Mouse (Mus musculus): ENCODE results near the gene 4930415O20Rik. TPM values are rescaled to one million over a fixed set of nuclear protein-coding genes. Genes with fewer than 3 reads are reported as not detected.
A peak's percentile ranks its signal among the peaks of the same experiment; 100 is the strongest.

4930415O20Rik gene
- total RNA-seq, 2 experiments from 2014 or later = not detected

DNA sequence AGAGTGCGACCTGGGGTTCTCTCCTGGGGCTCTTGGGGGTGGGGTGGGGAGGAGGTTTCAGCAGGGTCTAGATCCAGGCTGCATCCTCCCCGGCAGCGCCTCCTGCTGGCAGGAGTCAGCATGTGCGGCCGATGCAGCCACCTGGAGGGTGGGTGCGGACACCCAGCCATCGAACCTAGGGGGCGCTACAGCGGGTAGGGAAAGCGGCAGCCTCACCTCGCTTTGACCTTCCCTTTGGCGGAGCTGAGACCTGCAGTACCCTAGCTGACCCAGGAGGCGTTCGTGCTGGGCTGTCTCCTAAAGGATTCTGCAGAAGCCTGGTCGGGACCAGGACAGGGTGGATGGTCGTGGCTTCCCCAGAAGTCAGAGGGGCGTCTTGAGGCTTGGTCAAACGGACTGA is 60.7 kb downstream of the 4930415O20Rik start:
- DNase-seq = peak; percentile 93

GRCm38 (mm10) chr15:98632107-98632744 is 61.4 kb downstream of the 4930415O20Rik start:
- DNase-seq = peak; percentile 73

DNA sequence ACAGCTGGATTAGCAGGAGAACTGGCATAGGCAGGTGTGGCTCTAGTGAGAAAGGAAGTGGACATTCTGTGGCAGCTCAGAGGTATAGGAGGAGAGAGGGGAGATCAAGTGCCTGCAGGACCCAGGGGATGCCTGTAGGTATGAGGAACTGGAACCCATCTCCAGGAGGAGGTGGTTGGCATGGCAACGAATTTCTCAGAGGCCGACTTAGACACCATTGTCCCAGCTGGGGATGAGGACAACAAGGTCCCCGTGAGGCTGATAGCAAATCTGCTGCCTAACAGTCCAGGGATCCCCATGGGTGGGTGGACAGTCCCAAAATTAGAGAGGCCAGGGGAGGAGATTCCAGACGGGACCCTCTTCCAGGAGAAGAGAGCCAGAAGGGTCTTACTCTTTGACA is 62.1 kb downstream of the 4930415O20Rik start:
- DNase-seq = no peak

- DNase-seq = no peak
These were observed 63.1 kb downstream of the 4930415O20Rik start for GRCm38 (mm10) chr15:98633822-98634470.

GRCm38 (mm10) chr15:98634541-98635081 is 63.8 kb downstream of the 4930415O20Rik start:
- peak; percentile 83 for DNase-seq

GRCm38 (mm10) chr15:98635291-98635841 is 64.6 kb downstream of the 4930415O20Rik start:
- no peak for DNase-seq

GRCm38 (mm10) chr15:98636517-98636916 is 65.7 kb downstream of the 4930415O20Rik start:
- no peak for DNase-seq

GRCm38 (mm10) chr15:98637155-98637554 is 66.4 kb downstream of the 4930415O20Rik start:
- DNase-seq = no peak

Other genes with a start within 250 kb of the 4930415O20Rik start
- not detected for gene Olfr284, start 230.0 kb upstream of the 4930415O20Rik start, total RNA-seq (2021)
- gene Olfr283, start 190.1 kb upstream of the 4930415O20Rik start, total RNA-seq (2021) = not detected
- not detected for gene Olfr282, start 139.8 kb upstream of the 4930415O20Rik start, total RNA-seq (2021)
- not detected for gene Olfr281, start 118.4 kb upstream of the 4930415O20Rik start, total RNA-seq (2021)
- not detected for gene OR5BS1P, start 101.1 kb upstream of the 4930415O20Rik start, total RNA-seq (2021)
- gene Lalba, start 88.3 kb upstream of the 4930415O20Rik start, total RNA-seq (2021) = not detected
- not detected for gene Olfr279, start 78.6 kb upstream of the 4930415O20Rik start, total RNA-seq (2021)
- 10 to 100 TPM; 88.8 to 93.8 TPM for gene Kansl2, start 36.7 kb upstream of the 4930415O20Rik start, total RNA-seq (2021)
- gene Ccnt1, start 81 bp upstream of the 4930415O20Rik start, total RNA-seq (2021) = 10 to 100 TPM; 33.8 to 34.1 TPM
- 100 to 1,000 TPM; 141 to 152 TPM for gene Adcy6, start 39.1 kb downstream of the 4930415O20Rik start, total RNA-seq (2021)
- gene Cacnb3, start 59.8 kb downstream of the 4930415O20Rik start, total RNA-seq (2021) = 10 to 100 TPM; 15.5 to 15.8 TPM
- 10 to 100 TPM; 57.6 to 59.6 TPM for gene Ddx23, start 91.9 kb downstream of the 4930415O20Rik start, total RNA-seq (2021)
- gene Rnd1, start 106.5 kb downstream of the 4930415O20Rik start, total RNA-seq (2021) = 1 to 10 TPM; 1.5 TPM
- gene Ccdc65, start 137.2 kb downstream of the 4930415O20Rik start, total RNA-seq (2021) = under 1 TPM; 0.38 to 0.55 TPM
- 10 to 100 TPM; 11.0 to 12.8 TPM for gene Fkbp11, start 157.2 kb downstream of the 4930415O20Rik start, total RNA-seq (2021)
- 10 to 100 TPM; 40.9 to 43.7 TPM for gene Arf3, start 192.2 kb downstream of the 4930415O20Rik start, total RNA-seq (2021)
- under 1 TPM; 0.36 to 0.50 TPM for gene Wnt10b, start 207.1 kb downstream of the 4930415O20Rik start, total RNA-seq (2021)
- gene Wnt1, start 218.9 kb downstream of the 4930415O20Rik start, total RNA-seq (2021) = not detected
- 1 to 10 TPM in 1 of 2 experiments, under 1 TPM in 1; 0.93 to 1.2 TPM for gene Ddn, start 238.5 kb downstream of the 4930415O20Rik start, total RNA-seq (2021)

Data from heart, postnatal 4 days (tissue).